Comparison of ENCODE assay signal across 20 mouse cellular contexts in genomic region chr10:122764653-122765052, GRCm38 (mm10).
A peak's percentile ranks its signal among the peaks of the same experiment; 100 is the strongest.
DNase-seq lines count a peak whose midpoint lies in the region; ATAC-seq and TF ChIP-seq lines count a peak whose summit lies in the region.
"Had no signal": no experiment of that assay in that cellular context is flagged by ENCODE, and none has a peak within 500 bp of the region (broad histone marks: within the 10 kb centered on the region; RNA-seq: fewer than 3 reads in every experiment).

No protein-coding gene starts in this region.

- no peak for DNase-seq in heart, adult 2 months
- no peak for DNase-seq in heart, postnatal 14 days
- no peak for DNase-seq in hindbrain, postnatal 0 days (ENCODE audit: low spot score)
- DNase-seq in hindbrain, embryonic 10.5 days (ENCODE audit: low spot score) = no peak
- DNase-seq in midbrain, embryonic 11.5 days (ENCODE audit: low spot score, missing footprints) = no peak
- DNase-seq: adrenal gland, adult 8-10 months; B cell, adult 2 months; cerebellum, adult 11 months; cerebellum, postnatal 14 days; embryo, embryonic 11 days; kidney, adult 18-20 months; layer of hippocampus, postnatal 36 days; liver; liver, postnatal 0 days; thymus, adult 18-20 months had no signal

- intact Hi-C loops in heart, adult 2 months (cut with DNase I) = loop anchor here (10.0 kb wide), 1 partner anchor 90 kb away; the partner anchor contains the start of gene Ppm1h
- intact Hi-C loops in heart, postnatal 14 days (cut with DNase I) = no loop called here

- no peaks in the 10 kb centered on the region for H3K27me3 ChIP-seq in heart, adult 2 months (ENCODE audit: control insufficient read depth, insufficient read depth, low read length)
- H3K27me3 ChIP-seq in hindbrain, postnatal 0 days (ENCODE audit: insufficient read depth, low read length) = no peaks in the 10 kb centered on the region
- peaks cover 5% of the 10 kb centered on the region; the same call in 1 of the 2 replicates for H3K27me3 ChIP-seq in hindbrain, embryonic 10.5 days (ENCODE audit: insufficient read depth, poor library complexity, severe bottlenecking)
- no peaks in the 10 kb centered on the region for H3K27me3 ChIP-seq in midbrain, embryonic 11.5 days (ENCODE audit: control insufficient read depth, insufficient read depth, low read length)
- no peaks in the 10 kb centered on the region for H3K27me3 ChIP-seq in midbrain, embryonic 16.5 days (ENCODE audit: control insufficient read depth, insufficient read depth, low read depth, low read length)
- H3K27me3 ChIP-seq: embryonic facial prominence, embryonic 15.5 days; forebrain, embryonic 13.5 days; hindbrain, embryonic 12.5 days had no signal

- peaks cover 7% of the 10 kb centered on the region for H3K4me1 ChIP-seq in heart, adult 2 months (ENCODE audit: control insufficient read depth, insufficient read depth, low read length)
- peaks cover 4% of the 10 kb centered on the region; the same call in 1 of the 2 replicates for H3K4me1 ChIP-seq in hindbrain, postnatal 0 days (ENCODE audit: insufficient read depth, low read length)
- peaks cover 16% of the 10 kb centered on the region; the same call in 1 of the 2 replicates for H3K4me1 ChIP-seq in hindbrain, embryonic 10.5 days (replicated peaks)
- H3K4me1 ChIP-seq in midbrain, embryonic 11.5 days (ENCODE audit: control insufficient read depth, insufficient read depth, low read length) = no peaks in the 10 kb centered on the region
- 0 out of 2 replicates have a peak, but pooled peaks cover 2% of the 10 kb centered on the region for H3K4me1 ChIP-seq in midbrain, embryonic 16.5 days (ENCODE audit: control insufficient read depth, insufficient read depth, low read length)
- H3K4me1 ChIP-seq in brown adipose tissue, adult 24 weeks (ENCODE audit: control insufficient read depth, insufficient read depth, insufficient read length, low read length) = peaks cover 11% of the 10 kb centered on the region
- H3K4me1 ChIP-seq: embryonic facial prominence, embryonic 15.5 days; forebrain, embryonic 13.5 days had no signal

- WGBS in heart, adult 2 months = 52% methylated on average over 7 of the region's 7 CpGs
- WGBS in hindbrain, postnatal 0 days = 43% methylated on average over 7 of the region's 7 CpGs
- WGBS in hindbrain, embryonic 10.5 days = 73% methylated on average over 7 of the region's 7 CpGs
- WGBS in midbrain, embryonic 11.5 days = 55% methylated on average over 7 of the region's 7 CpGs
- WGBS in midbrain, embryonic 16.5 days = 40% methylated on average over 7 of the region's 7 CpGs

- H3K9me3 ChIP-seq in hindbrain, postnatal 0 days (ENCODE audit: low read length) = no peaks in the 10 kb centered on the region
- H3K9me3 ChIP-seq in hindbrain, embryonic 10.5 days = no peaks in the 10 kb centered on the region
- H3K9me3 ChIP-seq in midbrain, embryonic 11.5 days (ENCODE audit: control insufficient read depth, low read length) = no peaks in the 10 kb centered on the region
- no peaks in the 10 kb centered on the region for H3K9me3 ChIP-seq in midbrain, embryonic 16.5 days (replicated peaks; ENCODE audit: control insufficient read depth, low read length, poor library complexity, severe bottlenecking)
- H3K9me3 ChIP-seq: embryonic facial prominence, embryonic 15.5 days; forebrain, embryonic 13.5 days; hindbrain, embryonic 12.5 days had no signal

- TF ChIP-seq EP300 in heart, adult 2 months (IDR thresholded peaks at IDR 0.05; ENCODE audit: insufficient read depth, low read depth, low read length) = no peak

- H3K9ac ChIP-seq in heart, adult 2 months (ENCODE audit: low read depth, low read length) = no peak overlapping the region
- H3K9ac ChIP-seq in hindbrain, postnatal 0 days (replicated peaks; ENCODE audit: low read length) = no peak overlapping the region
- H3K9ac ChIP-seq in midbrain, embryonic 11.5 days (ENCODE audit: low read length) = no peak overlapping the region
- no peak overlapping the region for H3K9ac ChIP-seq in midbrain, embryonic 16.5 days (ENCODE audit: low read depth, low read length)
- H3K9ac ChIP-seq: embryonic facial prominence, embryonic 15.5 days; forebrain, embryonic 13.5 days; hindbrain, embryonic 12.5 days; liver, postnatal 0 days had no signal

- H3K79me2 ChIP-seq in heart, adult 2 months (replicated peaks; ENCODE audit: control insufficient read depth, insufficient read depth, low read length) = no peaks in the 10 kb centered on the region

- peaks cover 3% of the 10 kb centered on the region; the same call in 1 of the 2 replicates for H3K36me3 ChIP-seq in heart, adult 2 months (ENCODE audit: control insufficient read depth, insufficient read depth, low read length)
- H3K36me3 ChIP-seq in hindbrain, postnatal 0 days (ENCODE audit: insufficient read depth, low read length) = no peaks in the 10 kb centered on the region
- H3K36me3 ChIP-seq in hindbrain, embryonic 10.5 days = no peaks in the 10 kb centered on the region
- no peaks in the 10 kb centered on the region for H3K36me3 ChIP-seq in midbrain, embryonic 11.5 days (ENCODE audit: control insufficient read depth, insufficient read depth, low read length)
- H3K36me3 ChIP-seq in midbrain, embryonic 16.5 days (ENCODE audit: control insufficient read depth, insufficient read depth, low read length) = no peaks in the 10 kb centered on the region
- H3K36me3 ChIP-seq: embryonic facial prominence, embryonic 15.5 days; hindbrain, embryonic 12.5 days had no signal

- TF ChIP-seq POLR2A in heart, adult 2 months (IDR thresholded peaks at IDR 0.05; ENCODE audit: insufficient read depth, low read depth, low read length) = no peak

- H3K27ac ChIP-seq in heart, adult 2 months = peak overlapping the region; percentile 42
- H3K27ac ChIP-seq in hindbrain, postnatal 0 days = no peak overlapping the region
- no peak overlapping the region for H3K27ac ChIP-seq in hindbrain, embryonic 10.5 days
- no peak overlapping the region for H3K27ac ChIP-seq in midbrain, embryonic 11.5 days (ENCODE audit: low read depth, low read length)
- H3K27ac ChIP-seq in midbrain, embryonic 16.5 days (ENCODE audit: low read length) = no peak overlapping the region
- peak overlapping the region; percentile 41 for H3K27ac ChIP-seq in brown adipose tissue, adult 24 weeks (replicated peaks; ENCODE audit: low read depth, low read length)
- H3K27ac ChIP-seq: embryonic facial prominence, embryonic 15.5 days; forebrain, embryonic 13.5 days; hindbrain, embryonic 12.5 days had no signal

- no peak overlapping the region for H3K4me2 ChIP-seq in hindbrain, postnatal 0 days (ENCODE audit: low read depth, low read length)
- H3K4me2 ChIP-seq in midbrain, embryonic 11.5 days = no peak overlapping the region
- no peak overlapping the region for H3K4me2 ChIP-seq in midbrain, embryonic 16.5 days (ENCODE audit: low read length)
- H3K4me2 ChIP-seq: embryonic facial prominence, embryonic 15.5 days; forebrain, embryonic 13.5 days; hindbrain, embryonic 12.5 days had no signal

- ATAC-seq in hindbrain, postnatal 0 days = peak; percentile 64; the same call in 1 of the 2 replicates
- peak; percentile 67; the same call in 1 of the 2 replicates for ATAC-seq in midbrain, embryonic 11.5 days (ENCODE audit: low FRiP score)
- ATAC-seq in midbrain, embryonic 16.5 days = no peak
- ATAC-seq: forebrain, embryonic 13.5 days; liver, postnatal 0 days had no signal

- no peak overlapping the region for H3K4me3 ChIP-seq in heart, adult 2 months
- no peak overlapping the region for H3K4me3 ChIP-seq in hindbrain, postnatal 0 days (ENCODE audit: low read length)
- H3K4me3 ChIP-seq in hindbrain, embryonic 10.5 days = no peak overlapping the region
- H3K4me3 ChIP-seq in midbrain, embryonic 11.5 days (ENCODE audit: low read depth, low read length) = no peak overlapping the region
- no peak overlapping the region for H3K4me3 ChIP-seq in midbrain, embryonic 16.5 days (ENCODE audit: low read depth, low read length)
- no peak overlapping the region for H3K4me3 ChIP-seq in brown adipose tissue, adult 24 weeks (ENCODE audit: insufficient read depth, low read depth, low read length)
- H3K4me3 ChIP-seq: embryonic facial prominence, embryonic 15.5 days; forebrain, embryonic 13.5 days; hindbrain, embryonic 12.5 days had no signal

- TF ChIP-seq CTCF in heart, adult 2 months (IDR thresholded peaks at IDR 0.05) = no peak
- peak; percentile 32 for TF ChIP-seq CTCF in hindbrain, postnatal 0 days (IDR thresholded peaks at IDR 0.05; ENCODE audit: low read depth)

Comparison
In these comparisons a context has a peak if more than half of its experiments do, and no peak if none do; other contexts are left out.
1. H3K27ac ChIP-seq: peak in heart, adult 2 months (single experiment) and brown adipose tissue, adult 24 weeks (single experiment); none in hindbrain, postnatal 0 days (single experiment), hindbrain, embryonic 10.5 days (single experiment), midbrain, embryonic 11.5 days (single experiment) and midbrain, embryonic 16.5 days (single experiment).